ENCODE assay signal across 28 mouse cellular contexts in genomic region chr13:43975281-43975680, GRCm38 (mm10).
DNase-seq lines count a peak whose midpoint lies in the region; ATAC-seq and TF ChIP-seq lines count a peak whose summit lies in the region.
"Had no signal": no experiment of that assay in that cellular context is flagged by ENCODE, and none has a peak within 500 bp of the region (broad histone marks: within the 10 kb centered on the region; RNA-seq: fewer than 3 reads in every experiment).

No protein-coding gene starts in this region.

- no peak overlapping the region for H3K4me3 ChIP-seq in embryonic facial prominence, embryonic 13.5 days
- no peak overlapping the region for H3K4me3 ChIP-seq in embryonic facial prominence, embryonic 10.5 days
- no peak overlapping the region for H3K4me3 ChIP-seq in limb, embryonic 13.5 days
- H3K4me3 ChIP-seq in limb, embryonic 10.5 days = no peak overlapping the region
- H3K4me3 ChIP-seq in midbrain, embryonic 11.5 days (ENCODE audit: low read depth, low read length) = no peak overlapping the region
- H3K4me3 ChIP-seq in midbrain, embryonic 13.5 days (replicated peaks) = no peak overlapping the region
- H3K4me3 ChIP-seq in limb, embryonic 14.5 days (replicated peaks; ENCODE audit: low read length) = no peak overlapping the region
- H3K4me3 ChIP-seq: embryonic facial prominence, embryonic 12.5 days; forebrain, embryonic 13.5 days; forebrain, embryonic 15.5 days had no signal

- H3K27me3 ChIP-seq in embryonic facial prominence, embryonic 13.5 days = no peaks in the 10 kb centered on the region
- H3K27me3 ChIP-seq in embryonic facial prominence, embryonic 10.5 days (replicated peaks; ENCODE audit: low read depth, poor library complexity, severe bottlenecking) = no peaks in the 10 kb centered on the region
- H3K27me3 ChIP-seq in limb, embryonic 13.5 days = no peaks in the 10 kb centered on the region
- no peaks in the 10 kb centered on the region for H3K27me3 ChIP-seq in limb, embryonic 10.5 days (ENCODE audit: low read depth, poor library complexity, severe bottlenecking)
- no peaks in the 10 kb centered on the region for H3K27me3 ChIP-seq in midbrain, embryonic 11.5 days (ENCODE audit: control insufficient read depth, insufficient read depth, low read length)
- H3K27me3 ChIP-seq in midbrain, embryonic 13.5 days = no peaks in the 10 kb centered on the region
- no peaks in the 10 kb centered on the region for H3K27me3 ChIP-seq in limb, embryonic 14.5 days (ENCODE audit: control insufficient read depth, insufficient read depth, low read length)
- H3K27me3 ChIP-seq: CH12.LX; embryonic facial prominence, embryonic 12.5 days; forebrain, embryonic 13.5 days; forebrain, embryonic 15.5 days; Patski had no signal

- DNase-seq in embryonic facial prominence, embryonic 10.5 days (ENCODE audit: low spot score) = no peak
- DNase-seq in limb, embryonic 10.5 days (ENCODE audit: low spot score) = no peak
- DNase-seq in midbrain, embryonic 11.5 days (ENCODE audit: low spot score, missing footprints) = peak; percentile 60
- DNase-seq in limb, embryonic 14.5 days (ENCODE audit: low spot score) = no peak
- DNase-seq in thymus, postnatal 36 days = no peak
- DNase-seq: adrenal gland, adult 8-10 months; adrenal gland, postnatal 14 days; adrenal gland, postnatal 36 days; B cell, adult 2 months; cerebellum, adult 11 months; cerebellum, adult 18-20 months; cerebellum, adult 8-10 months; cerebellum, adult 9-11 months; cerebellum, postnatal 14 days; cerebellum, postnatal 36 days; embryo, embryonic 11 days; forebrain, postnatal 0 days had no signal

- H3K9me3 ChIP-seq in embryonic facial prominence, embryonic 13.5 days = no peaks in the 10 kb centered on the region
- H3K9me3 ChIP-seq in embryonic facial prominence, embryonic 10.5 days = no peaks in the 10 kb centered on the region
- no peaks in the 10 kb centered on the region for H3K9me3 ChIP-seq in limb, embryonic 13.5 days
- no peaks in the 10 kb centered on the region for H3K9me3 ChIP-seq in limb, embryonic 10.5 days (replicated peaks)
- H3K9me3 ChIP-seq in midbrain, embryonic 11.5 days (ENCODE audit: control insufficient read depth, low read length) = no peaks in the 10 kb centered on the region
- H3K9me3 ChIP-seq in midbrain, embryonic 13.5 days = no peaks in the 10 kb centered on the region
- no peaks in the 10 kb centered on the region for H3K9me3 ChIP-seq in limb, embryonic 14.5 days (ENCODE audit: control insufficient read depth, low read length)
- H3K9me3 ChIP-seq: embryonic facial prominence, embryonic 12.5 days; forebrain, embryonic 13.5 days; forebrain, embryonic 15.5 days; G1E had no signal

- WGBS in embryonic facial prominence, embryonic 13.5 days = 60% methylated on average over 13 of the region's 13 CpGs
- 74% methylated on average over 13 of the region's 13 CpGs for WGBS in embryonic facial prominence, embryonic 10.5 days
- 61% methylated on average over 13 of the region's 13 CpGs for WGBS in limb, embryonic 13.5 days
- WGBS in limb, embryonic 10.5 days = 81% methylated on average over 13 of the region's 13 CpGs
- 91% methylated on average over 13 of the region's 13 CpGs for WGBS in midbrain, embryonic 11.5 days
- WGBS in midbrain, embryonic 13.5 days = 83% methylated on average over 13 of the region's 13 CpGs
- WGBS in limb, embryonic 14.5 days = 52% methylated on average over 13 of the region's 13 CpGs

- no peaks in the 10 kb centered on the region for H3K4me1 ChIP-seq in embryonic facial prominence, embryonic 13.5 days
- peaks cover 10% of the 10 kb centered on the region; the same call in 1 of the 2 replicates for H3K4me1 ChIP-seq in embryonic facial prominence, embryonic 10.5 days
- H3K4me1 ChIP-seq in limb, embryonic 13.5 days = no peaks in the 10 kb centered on the region
- no peaks in the 10 kb centered on the region for H3K4me1 ChIP-seq in limb, embryonic 10.5 days
- H3K4me1 ChIP-seq in midbrain, embryonic 11.5 days (ENCODE audit: control insufficient read depth, insufficient read depth, low read length) = no peaks in the 10 kb centered on the region
- H3K4me1 ChIP-seq in midbrain, embryonic 13.5 days (replicated peaks) = no peaks in the 10 kb centered on the region; the same call in 1 of the 2 replicates
- H3K4me1 ChIP-seq in limb, embryonic 14.5 days (ENCODE audit: control insufficient read depth, insufficient read depth, low read length) = no peaks in the 10 kb centered on the region
- H3K4me1 ChIP-seq: embryonic facial prominence, embryonic 12.5 days; forebrain, embryonic 15.5 days had no signal

- H3K4me2 ChIP-seq in embryonic facial prominence, embryonic 13.5 days = peak overlapping the region; percentile 18; the same call in 1 of the 2 replicates
- peak overlapping the region; percentile 27; the same call in 1 of the 2 replicates for H3K4me2 ChIP-seq in limb, embryonic 13.5 days (replicated peaks)
- H3K4me2 ChIP-seq in midbrain, embryonic 11.5 days = no peak overlapping the region
- H3K4me2 ChIP-seq in midbrain, embryonic 13.5 days (replicated peaks) = no peak overlapping the region
- H3K4me2 ChIP-seq in limb, embryonic 14.5 days (replicated peaks; ENCODE audit: low read depth, low read length, severe bottlenecking) = no peak overlapping the region
- H3K4me2 ChIP-seq: embryonic facial prominence, embryonic 12.5 days; forebrain, embryonic 13.5 days; forebrain, embryonic 15.5 days had no signal

- H3K9ac ChIP-seq in embryonic facial prominence, embryonic 13.5 days = no peak overlapping the region
- H3K9ac ChIP-seq in limb, embryonic 13.5 days = no peak overlapping the region
- no peak overlapping the region for H3K9ac ChIP-seq in midbrain, embryonic 11.5 days (ENCODE audit: low read length)
- no peak overlapping the region for H3K9ac ChIP-seq in midbrain, embryonic 13.5 days (replicated peaks)
- no peak overlapping the region for H3K9ac ChIP-seq in limb, embryonic 14.5 days (ENCODE audit: low read depth, low read length, severe bottlenecking)
- H3K9ac ChIP-seq: embryonic facial prominence, embryonic 12.5 days; forebrain, embryonic 13.5 days; forebrain, embryonic 15.5 days; forebrain, postnatal 0 days had no signal

- ATAC-seq in embryonic facial prominence, embryonic 13.5 days (ENCODE audit: insufficient number of reproducible peaks, insufficient read depth, low FRiP score, low TSS enrichment, low read depth) = no peak
- ATAC-seq in limb, embryonic 13.5 days (ENCODE audit: low FRiP score, low read depth) = no peak
- no peak for ATAC-seq in midbrain, embryonic 11.5 days (ENCODE audit: low FRiP score)
- ATAC-seq in midbrain, embryonic 13.5 days = no peak
- no peak for ATAC-seq in limb, embryonic 14.5 days (ENCODE audit: low FRiP score, low read depth)
- ATAC-seq: activated CD4-positive, CD25-positive, alpha-beta regulatory T cell, adult 4 months; CD4-positive, CD25-positive, alpha-beta regulatory T cell, adult 4 months; forebrain, embryonic 13.5 days; forebrain, embryonic 15.5 days; forebrain, postnatal 0 days; Patski had no signal

- TF ChIP-seq POLR2A in limb, embryonic 14.5 days (IDR thresholded peaks at IDR 0.05; ENCODE audit: borderline replicate concordance, extremely low read depth, insufficient read depth, insufficient read length) = no peak

- no peaks in the 10 kb centered on the region for H3K36me3 ChIP-seq in embryonic facial prominence, embryonic 13.5 days
- no peaks in the 10 kb centered on the region for H3K36me3 ChIP-seq in embryonic facial prominence, embryonic 10.5 days (replicated peaks)
- H3K36me3 ChIP-seq in limb, embryonic 13.5 days = no peaks in the 10 kb centered on the region
- H3K36me3 ChIP-seq in limb, embryonic 10.5 days = no peaks in the 10 kb centered on the region
- H3K36me3 ChIP-seq in midbrain, embryonic 11.5 days (ENCODE audit: control insufficient read depth, insufficient read depth, low read length) = no peaks in the 10 kb centered on the region
- no peaks in the 10 kb centered on the region for H3K36me3 ChIP-seq in midbrain, embryonic 13.5 days
- H3K36me3 ChIP-seq in limb, embryonic 14.5 days (ENCODE audit: control insufficient read depth, insufficient read depth, low read length) = no peaks in the 10 kb centered on the region
- H3K36me3 ChIP-seq: embryonic facial prominence, embryonic 12.5 days; forebrain, embryonic 15.5 days; G1E had no signal

- no peak overlapping the region for H3K27ac ChIP-seq in embryonic facial prominence, embryonic 13.5 days
- H3K27ac ChIP-seq in embryonic facial prominence, embryonic 10.5 days (replicated peaks) = no peak overlapping the region
- no peak overlapping the region for H3K27ac ChIP-seq in limb, embryonic 13.5 days
- no peak overlapping the region for H3K27ac ChIP-seq in limb, embryonic 10.5 days
- no peak overlapping the region for H3K27ac ChIP-seq in midbrain, embryonic 11.5 days (ENCODE audit: low read depth, low read length)
- no peak overlapping the region for H3K27ac ChIP-seq in midbrain, embryonic 13.5 days
- 0 out of 2 replicates have a peak overlapping the region, but pooled peaks have one; percentile 33 for H3K27ac ChIP-seq in limb, embryonic 14.5 days (replicated peaks; ENCODE audit: low read depth, low read length)
- H3K27ac ChIP-seq: embryonic facial prominence, embryonic 12.5 days; forebrain, embryonic 13.5 days; forebrain, embryonic 15.5 days had no signal

Comparison
In these comparisons a context has a peak if more than half of its experiments do, and no peak if none do; other contexts are left out.
1. H3K4me2 ChIP-seq: peak in embryonic facial prominence, embryonic 13.5 days (single experiment) and limb, embryonic 13.5 days (single experiment); none in midbrain, embryonic 11.5 days (single experiment), midbrain, embryonic 13.5 days (single experiment) and limb, embryonic 14.5 days (single experiment).